Mouse (Mus musculus) liver, embryonic 16.5 days (tissue): Measurements from ENCODE around the gene Rere. TPM values are rescaled to one million over a fixed set of nuclear protein-coding genes. Genes with fewer than 3 reads are reported as not detected.
A peak's percentile ranks its signal among the peaks of the same experiment; 100 is the strongest.

Source experiments
- ATAC-seq: fragments of 200-750 bp; cut with Nextera tagmentation; 2 replicates; pipeline ENCODE4 v1.8.0; 2017; ENCODE audit warnings: low read depth, mild to moderate bottlenecking, moderate number of reproducible peaks, moderate library complexity
- H3K27ac ChIP-seq: fragments of 300-500 bp; sonication (generic); 2 replicates; pipeline ENCODE4 v1.5.1; 2014; ENCODE audit warnings: mild to moderate bottlenecking, low read length
- H3K27me3 ChIP-seq: fragments of 300-500 bp; sonication (generic); 2 replicates; pipeline ENCODE4 v1.6.1; 2014; ENCODE audit warnings: low read depth, low read length, mixed read lengths; ENCODE audit not compliant: control insufficient read depth, insufficient read depth
- H3K36me3 ChIP-seq: fragments of 300-500 bp; sonication (generic); 2 replicates; pipeline ENCODE4 v1.6.1; 2014; ENCODE audit warnings: mild to moderate bottlenecking; ENCODE audit not compliant: control insufficient read depth, insufficient read depth
- H3K4me1 ChIP-seq: fragments of 300-500 bp; sonication (generic); 2 replicates; pipeline ENCODE4 v1.6.1; 2014; ENCODE audit warnings: low read depth, low read length, mixed read lengths; ENCODE audit not compliant: control insufficient read depth
- H3K4me2 ChIP-seq: fragments of 300-500 bp; sonication (generic); 2 replicates; pipeline ENCODE4 v1.6.1; 2014; ENCODE audit warnings: low read depth, low read length, mixed read lengths
- H3K4me3 ChIP-seq: fragments of 300-500 bp; sonication (generic); 2 replicates; pipeline ENCODE4 v1.5.1; 2014; ENCODE audit warnings: low read depth, mild to moderate bottlenecking, low read length
- H3K9ac ChIP-seq: fragments of 300-500 bp; sonication (generic); 2 replicates; pipeline ENCODE4 v1.6.1; 2014; ENCODE audit warnings: low read depth, low read length
- H3K9me3 ChIP-seq: fragments of 300-500 bp; sonication (generic); replicated peaks from 2 replicates; pipeline ENCODE4 v1.6.1; 2016; ENCODE audit warnings: low read length; ENCODE audit not compliant: control insufficient read depth
- WGBS: fragments of 180-500 bp; shearing (Covaris S2); extraction: QIAGEN DNeasy Blood & Tissue Kit; methylation state at CpG from one replicate; pipeline ENCODE4 v1.1.7; 2014; ENCODE audit not compliant: insufficient replicate concordance; 5-methylcytosine and 5-hydroxymethylcytosine counted together
- polyA plus RNA-seq: library from polyadenylated mRNA; unstranded; fragments of >200 nt; fragmentation: Nextera tagmentation; extraction: Ambion mirVana; gene quantifications from 2 replicates; pipeline ENCODE4 v1.2.1, GENCODE M21; 2015

Gene Rere
- polyA plus RNA-seq, 1 experiment from 2014 or later, result 6.8 TPM

GRCm38 (mm10) chr4:150379313-150379712 lies 97.9 kb downstream of the Rere start:
- H3K4me2 ChIP-seq, result no peak overlapping the region
- H3K9me3 ChIP-seq, result no peaks in the 10 kb centered on the region
- 28% methylated on average over 6 of the region's 6 CpGs for WGBS
- H3K27ac ChIP-seq, result no peak overlapping the region
- peaks cover 15% of the 10 kb centered on the region for H3K4me1 ChIP-seq
- no peak overlapping the region for H3K9ac ChIP-seq
- H3K27me3 ChIP-seq, result no peaks in the 10 kb centered on the region
- peak; percentile 30; the same call in 1 of the 2 replicates for ATAC-seq
- H3K36me3 ChIP-seq, result no peaks in the 10 kb centered on the region
- H3K4me3 ChIP-seq, result no peak overlapping the region

DNA sequence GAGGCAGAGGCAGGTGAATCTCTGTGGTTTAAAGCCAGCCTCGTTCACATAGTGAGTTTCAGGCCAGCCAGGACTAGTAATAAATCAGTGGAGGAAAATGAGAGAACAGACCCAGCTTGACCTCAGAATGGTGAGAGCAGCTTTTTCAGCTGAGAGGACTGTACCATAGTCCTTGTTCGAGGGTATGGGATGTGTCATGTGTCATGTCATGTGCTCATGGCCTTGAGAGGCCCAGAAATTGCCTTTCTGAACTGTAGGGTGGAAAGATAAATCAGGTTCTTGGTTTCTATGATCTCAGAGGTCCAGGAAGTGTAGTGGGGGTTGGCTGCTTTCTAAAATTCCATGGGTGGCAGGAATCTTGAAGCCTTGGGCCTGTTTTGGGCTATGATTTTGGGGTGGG lies 98.3 kb downstream of the Rere start:
- no peak overlapping the region for H3K4me3 ChIP-seq
- H3K9ac ChIP-seq, result no peak overlapping the region
- no peaks in the 10 kb centered on the region for H3K9me3 ChIP-seq
- no peaks in the 10 kb centered on the region for H3K36me3 ChIP-seq
- H3K4me1 ChIP-seq, result peaks cover 10% of the 10 kb centered on the region
- no peak overlapping the region for H3K27ac ChIP-seq
- 31% methylated on average over 2 of the region's 2 CpGs for WGBS
- H3K4me2 ChIP-seq, result no peak overlapping the region
- no peaks in the 10 kb centered on the region for H3K27me3 ChIP-seq
- ATAC-seq, result no peak

- Histone ChIP-seq H3K36me3 (no peaks in the 10 kb centered on the region), H3K27me3 (no peaks in the 10 kb centered on the region), H3K9me3 (no peaks in the 10 kb centered on the region), H3K4me1 (peaks cover 7% of the 10 kb centered on the region), H3K4me3 (no peak overlapping the region), H3K4me2 (no peak overlapping the region), H3K27ac (no peak overlapping the region), H3K9ac (no peak overlapping the region)
- 60% methylated on average over 5 of the region's 5 CpGs for WGBS
- ATAC-seq, result no peak
Measured at GRCm38 (mm10) chr4:150380273-150380672, 98.8 kb downstream of the Rere start.

DNA sequence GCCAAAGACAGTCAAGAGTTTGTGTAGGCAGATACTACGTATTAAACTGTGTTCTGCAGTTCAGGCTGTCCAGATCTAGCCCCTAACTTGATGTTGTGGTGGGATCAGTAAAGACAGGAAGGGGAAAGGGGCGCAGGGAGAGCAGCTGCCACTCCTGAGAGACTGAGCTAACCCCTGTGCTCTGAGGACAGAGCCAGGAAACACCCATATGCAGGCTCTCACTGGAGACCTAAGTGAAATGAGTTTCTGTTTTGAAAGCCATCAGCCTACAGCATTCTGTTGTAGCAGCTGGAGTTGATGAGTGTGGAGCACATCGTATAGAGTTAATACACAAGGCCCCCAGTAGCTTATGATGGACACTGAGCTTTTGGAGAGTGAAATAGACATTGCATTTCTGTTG lies 101.1 kb downstream of the Rere start:
- no peak for ATAC-seq
- Histone ChIP-seq H3K9me3 (no peaks in the 10 kb centered on the region), H3K36me3 (no peaks in the 10 kb centered on the region), H3K4me3 (no peak overlapping the region), H3K4me2 (no peak overlapping the region), H3K27me3 (no peaks in the 10 kb centered on the region), H3K4me1 (peaks cover 4% of the 10 kb centered on the region), H3K27ac (no peak overlapping the region), H3K9ac (no peak overlapping the region)
- 50% methylated on average over 3 of the region's 3 CpGs for whole genome bisulfite sequencing

GRCm38 (mm10) chr4:150384405-150384804 lies 103.0 kb downstream of the Rere start:
- no peak for ATAC-seq
- Histone ChIP-seq H3K4me3 (no peak overlapping the region), H3K27ac (no peak overlapping the region), H3K36me3 (no peaks in the 10 kb centered on the region), H3K4me2 (no peak overlapping the region), H3K27me3 (no peaks in the 10 kb centered on the region), H3K9me3 (no peaks in the 10 kb centered on the region), H3K9ac (no peak overlapping the region), H3K4me1 (peaks cover 4% of the 10 kb centered on the region)
- 63% methylated on average over 8 of the region's 8 CpGs for WGBS

DNA sequence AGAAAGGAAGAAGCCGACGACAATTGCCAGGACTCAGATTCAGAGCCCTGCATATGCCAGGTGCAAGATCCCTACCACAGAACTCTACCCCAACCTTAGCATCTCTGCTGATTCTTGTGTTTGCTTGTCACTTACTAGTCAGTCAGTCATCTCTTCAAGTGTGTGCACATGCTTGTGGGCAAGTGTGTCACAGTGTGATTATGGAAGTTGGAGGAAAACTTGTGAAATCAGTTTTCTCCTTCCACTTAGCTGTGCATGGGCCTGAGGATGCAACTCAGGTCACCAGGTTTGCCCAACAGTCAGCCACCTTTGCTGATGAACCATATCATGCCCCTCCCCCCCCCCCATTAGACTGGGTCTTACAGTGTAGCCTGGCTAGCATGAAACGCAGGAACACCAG lies 103.5 kb downstream of the Rere start:
- no peaks in the 10 kb centered on the region for H3K27me3 ChIP-seq
- H3K36me3 ChIP-seq, result no peaks in the 10 kb centered on the region
- no peak overlapping the region for H3K4me2 ChIP-seq
- H3K9me3 ChIP-seq, result no peaks in the 10 kb centered on the region
- H3K27ac ChIP-seq, result no peak overlapping the region
- no peak overlapping the region for H3K9ac ChIP-seq
- ATAC-seq, result no peak
- WGBS, result 80% methylated on average over 3 of the region's 3 CpGs
- no peak overlapping the region for H3K4me3 ChIP-seq
- peaks cover under 1% of the 10 kb centered on the region for H3K4me1 ChIP-seq

DNA sequence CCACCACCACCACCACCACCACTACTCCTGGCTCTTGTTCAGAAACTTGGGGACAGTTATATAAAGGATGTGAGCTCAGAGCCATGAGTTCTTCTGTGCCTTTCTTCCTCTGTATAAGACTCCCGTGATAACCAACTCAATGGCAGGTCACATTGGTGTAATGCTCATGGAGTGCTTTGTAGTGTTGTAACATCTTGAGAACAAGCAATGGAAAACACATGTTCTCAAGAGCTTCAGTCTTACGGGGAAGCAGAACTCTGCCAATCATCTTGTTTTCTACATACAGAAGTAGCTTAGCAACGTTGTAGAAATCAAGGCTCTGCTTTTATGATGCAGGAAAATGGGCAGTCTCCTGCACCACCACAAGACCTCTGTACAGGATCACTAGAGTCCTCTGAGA lies 107.1 kb downstream of the Rere start:
- Histone ChIP-seq H3K9me3 (no peaks in the 10 kb centered on the region), H3K27ac (no peak overlapping the region), H3K36me3 (no peaks in the 10 kb centered on the region), H3K4me1 (peaks cover 14% of the 10 kb centered on the region), H3K27me3 (no peaks in the 10 kb centered on the region), H3K4me3 (no peak overlapping the region), H3K9ac (no peak overlapping the region), H3K4me2 (no peak overlapping the region)
- ATAC-seq, result no peak
- 52% methylated on average over 3 of the region's 3 CpGs for WGBS

DNA sequence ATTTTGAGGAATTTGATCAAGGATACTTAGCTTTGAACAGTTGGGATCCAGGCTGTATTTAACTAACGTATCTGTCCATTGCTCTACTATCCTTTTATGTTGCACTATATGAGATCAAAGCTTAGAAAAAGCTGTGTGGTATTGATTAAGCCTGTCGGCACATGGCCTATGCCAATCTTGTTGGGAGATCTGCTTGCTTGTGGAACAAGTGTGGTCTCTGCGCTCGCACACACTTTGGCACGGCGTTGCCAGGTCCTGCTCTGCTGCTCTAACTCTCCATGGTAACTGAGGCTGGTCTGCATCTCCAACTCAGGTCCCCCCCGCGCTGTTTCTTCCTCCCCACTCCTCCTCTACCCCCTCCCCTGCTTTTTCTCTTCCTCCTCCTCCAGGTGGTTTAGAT lies 112.2 kb downstream of the Rere start:
- Histone ChIP-seq H3K4me2 (no peak overlapping the region), H3K36me3 (no peaks in the 10 kb centered on the region), H3K27ac (no peak overlapping the region), H3K9ac (no peak overlapping the region), H3K27me3 (no peaks in the 10 kb centered on the region), H3K4me1 (peaks cover 29% of the 10 kb centered on the region), H3K4me3 (no peak overlapping the region), H3K9me3 (no peaks in the 10 kb centered on the region)
- 54% methylated on average over 8 of the region's 8 CpGs for WGBS
- no peak for ATAC-seq

- WGBS, result 68% methylated on average over 4 of the region's 4 CpGs
- Histone ChIP-seq H3K4me1 (peaks cover 29% of the 10 kb centered on the region), H3K9ac (no peak overlapping the region)
Measured at GRCm38 (mm10) chr4:150394091-150394490, 112.6 kb downstream of the Rere start.

DNA sequence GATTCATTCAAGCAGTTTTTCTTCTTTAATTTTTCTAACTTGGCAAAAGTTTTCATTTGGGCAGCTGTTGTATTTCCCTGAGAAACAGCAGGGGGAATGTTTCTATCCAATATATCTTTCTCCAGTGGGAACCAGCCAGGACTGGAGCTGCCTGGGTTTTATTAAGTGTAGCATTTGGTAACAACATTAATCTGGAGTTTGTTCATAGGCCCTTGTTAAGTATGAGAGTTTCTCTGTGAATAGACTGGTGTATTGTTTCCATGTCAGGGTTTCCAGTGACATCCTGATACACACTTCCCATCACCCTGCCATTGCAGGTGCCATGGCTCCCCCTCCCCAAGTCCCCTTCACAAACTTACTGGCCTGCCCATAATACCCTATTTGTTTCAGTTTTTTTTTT lies 114.9 kb downstream of the Rere start:
- H3K4me2 ChIP-seq, result no peak overlapping the region
- H3K27ac ChIP-seq, result no peak overlapping the region
- no peak overlapping the region for H3K9ac ChIP-seq
- ATAC-seq, result no peak
- H3K4me3 ChIP-seq, result no peak overlapping the region
- no peaks in the 10 kb centered on the region for H3K36me3 ChIP-seq
- H3K4me1 ChIP-seq, result peaks cover 27% of the 10 kb centered on the region
- H3K27me3 ChIP-seq, result no peaks in the 10 kb centered on the region
- H3K9me3 ChIP-seq, result no peaks in the 10 kb centered on the region

More at GRCm38 (mm10) chr4:150394091-150394490, 112.6 kb downstream of the Rere start:
- H3K4me3 ChIP-seq, result no peak overlapping the region
- no peaks in the 10 kb centered on the region for H3K36me3 ChIP-seq
- H3K27ac ChIP-seq, result no peak overlapping the region
- H3K9me3 ChIP-seq, result no peaks in the 10 kb centered on the region
- H3K27me3 ChIP-seq, result no peaks in the 10 kb centered on the region
- no peak overlapping the region for H3K4me2 ChIP-seq
- ATAC-seq, result no peak
